Mouse (Mus musculus) ES-E14 (cell line): Measurements from ENCODE around the gene Clmn. TPM values are rescaled to one million over a fixed set of nuclear protein-coding genes. Genes with fewer than 3 reads are reported as not detected.

Source experiments
- DNase-seq: peaks from one replicate; pipeline ENCODE4 v3.0.0-alpha.2; 2013; ENCODE audit warnings: low read depth, low spot score
- H3K27ac ChIP-seq: 2 replicates; pipeline ENCODE4 v1.5.1; 2012; ENCODE audit warnings: low read depth, mild to moderate bottlenecking, low read length, moderate library complexity, mixed read lengths; ENCODE audit not compliant: poor library complexity, insufficient read depth, severe bottlenecking
- H3K36me3 ChIP-seq: 2 replicates; pipeline ENCODE4 v1.6.1; 2012; ENCODE audit warnings: mild to moderate bottlenecking, low read length, moderate library complexity, mixed read lengths; ENCODE audit not compliant: control insufficient read depth, poor library complexity, insufficient read depth, severe bottlenecking
- H3K4me1 ChIP-seq, 2 experiments: fragments of 150-350 bp in 1 of 2; sonication (generic) in 1 of 2; 2 replicates each; pipeline ENCODE4 v1.6.1; 2012; ENCODE audit warnings: low read length in 2 of 2, mild to moderate bottlenecking in 1 of 2, mixed read lengths in 1 of 2; ENCODE audit not compliant: control insufficient read depth in 2 of 2, insufficient read depth in 2 of 2, poor library complexity in 1 of 2
- H3K4me3 ChIP-seq, 2 experiments: fragments of 150-350 bp in 1 of 2; sonication (generic) in 1 of 2; 2 replicates each; pipeline ENCODE4 v1.5.1; 2012; ENCODE audit warnings: low read length in 2 of 2, low read depth in 1 of 2, mild to moderate bottlenecking in 1 of 2, mixed read lengths in 1 of 2; ENCODE audit not compliant: insufficient read depth in 1 of 2, poor library complexity in 1 of 2, severe bottlenecking in 1 of 2
- H3K9ac ChIP-seq: 2 replicates; pipeline ENCODE4 v1.6.1; 2012; ENCODE audit warnings: low read depth, mild to moderate bottlenecking, low read length, mixed read lengths; ENCODE audit not compliant: poor library complexity, insufficient read depth, severe bottlenecking
- H3K9me3 ChIP-seq: fragments of 150-350 bp; sonication (generic); 2 replicates; pipeline ENCODE4 v1.6.1; 2012; ENCODE audit warnings: low read depth, mild to moderate bottlenecking, low read length; ENCODE audit not compliant: control insufficient read depth, insufficient read depth
- CHD2 ChIP-seq: IDR thresholded peaks from 2 replicates; pipeline ENCODE4 v1.6.1; 2014; ENCODE audit warnings: mild to moderate bottlenecking, low read depth, low read length, inconsistent platforms
- HCFC1 ChIP-seq: IDR thresholded peaks from 2 replicates; pipeline ENCODE4 v1.6.1; 2012; ENCODE audit warnings: low read length, inconsistent platforms, borderline replicate concordance; ENCODE audit not compliant: insufficient read depth
- MAFK ChIP-seq: IDR thresholded peaks from 2 replicates; pipeline ENCODE4 v1.6.1; 2014; ENCODE audit warnings: mild to moderate bottlenecking, low read depth, low read length, inconsistent platforms; ENCODE audit not compliant: insufficient read depth
- ZC3H11A ChIP-seq: IDR thresholded peaks from 2 replicates; pipeline ENCODE4 v1.6.1; 2012; ENCODE audit warnings: low read depth, mild to moderate bottlenecking, inconsistent platforms, low read length, borderline replicate concordance
- ZNF384 ChIP-seq: IDR thresholded peaks from 2 replicates; pipeline ENCODE4 v1.6.1; 2012; ENCODE audit warnings: low read depth, low read length, inconsistent platforms
- in situ Hi-C, 2 experiments: fragments of 600-800 bp; cut with MboI; formaldehyde crosslinking; loops; one replicate each; pipeline ENCODE4 v1.15.1; 2025; ENCODE audit warnings: low sequenced_read_pairs in 2 of 2, inconsistent platforms in 1 of 2; ENCODE audit not compliant: unreplicated experiment in 2 of 2
- total RNA-seq: library from RNA; depleted of rRNA; stranded (reverse); fragments of 300-350 nt; gene quantifications from 2 replicates; pipeline ENCODE4 v1.2.3, GENCODE M21; 2012

Gene Clmn
- total RNA-seq, 1 experiment, result 3.1 TPM

DNA sequence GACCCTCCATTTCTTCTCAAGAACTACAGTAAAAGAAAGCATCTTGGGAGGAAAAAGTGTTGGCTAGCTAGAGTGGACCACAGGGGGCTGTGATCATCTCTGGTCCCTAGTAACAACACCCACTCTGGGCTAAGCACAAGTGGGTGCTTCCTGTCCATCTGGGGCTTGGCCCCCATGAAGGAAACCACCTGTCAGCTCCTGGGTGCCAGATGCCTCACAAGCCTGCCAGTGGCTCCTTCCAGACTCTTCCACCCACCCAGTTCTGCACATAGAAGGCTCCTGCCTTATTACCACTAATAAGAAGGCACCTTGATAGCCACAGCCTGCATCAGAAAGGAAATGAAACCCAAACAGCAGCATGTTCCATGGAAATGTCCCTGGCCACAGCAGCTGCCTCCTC, 26.4 kb downstream of the Clmn start:
- Histone ChIP-seq H3K4me3 (no peak overlapping the region), H3K4me1 (peaks cover 0 to 6% of the 10 kb centered on the region in 2 experiments; a peak in 1 of 4 replicates), H3K9me3 (no peaks in the 10 kb centered on the region), H3K36me3 (no peaks in the 10 kb centered on the region), H3K27ac (no peak overlapping the region), H3K9ac (no peak overlapping the region)
- TF ChIP-seq ZNF384 (no peak), MAFK (no peak), HCFC1 (no peak), CHD2 (no peak), ZC3H11A (no peak)
- in situ Hi-C loops, result no loop called here
- DNase-seq, result no peak

- in situ Hi-C loops, result no loop called here
- no peak overlapping the region for H3K4me3 ChIP-seq
- H3K9me3 ChIP-seq, result no peaks in the 10 kb centered on the region
- H3K4me1 ChIP-seq, result peaks cover 0 to 6% of the 10 kb centered on the region in 2 experiments; a peak in 1 of 4 replicates
- TF ChIP-seq HCFC1 (no peak), CHD2 (no peak)
- H3K36me3 ChIP-seq, result no peaks in the 10 kb centered on the region
- DNase-seq, result no peak
- H3K27ac ChIP-seq, result no peak overlapping the region
- no peak overlapping the region for H3K9ac ChIP-seq
Observed at GRCm38 (mm10) chr12:104837957-104838401, 26.9 kb downstream of the Clmn start.

DNA sequence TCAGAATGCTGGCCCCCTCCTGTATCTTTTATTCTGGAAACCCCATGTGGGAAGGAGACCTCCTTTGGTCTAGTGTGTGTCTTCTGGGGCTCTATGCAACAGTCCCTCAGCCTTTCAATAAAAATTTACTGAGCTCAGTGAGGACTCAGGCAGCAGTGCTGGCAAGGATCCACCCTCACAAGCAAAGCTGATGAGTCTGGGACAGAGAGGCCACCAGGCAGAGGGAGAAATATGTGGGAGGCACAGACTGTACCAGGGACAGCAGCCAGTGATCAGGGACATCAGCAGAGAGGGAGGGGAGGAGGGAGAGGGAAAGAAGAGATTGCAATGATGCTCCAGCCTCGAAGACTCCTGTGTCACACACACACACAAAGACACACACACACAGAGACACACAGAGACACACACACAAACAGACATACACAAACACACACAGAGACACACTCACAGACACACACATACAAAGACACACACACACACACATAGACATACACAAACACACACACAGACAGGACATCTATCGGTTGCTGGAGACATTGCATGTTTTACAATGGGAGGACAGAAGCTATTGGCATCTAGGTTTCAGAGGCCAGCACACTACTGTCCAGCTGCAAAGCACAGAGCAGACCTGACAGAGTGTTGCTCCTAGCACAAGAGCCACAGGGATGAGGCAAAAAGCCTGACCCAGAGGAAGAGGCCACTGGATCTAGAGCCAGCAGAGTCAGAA, 27.6 kb downstream of the Clmn start:
- H3K27ac ChIP-seq, result no peak overlapping the region
- H3K9ac ChIP-seq, result no peak overlapping the region
- in situ Hi-C loops, result no loop called here
- no peak for DNase-seq
- H3K9me3 ChIP-seq, result no peaks in the 10 kb centered on the region
- H3K4me3 ChIP-seq, result no peak overlapping the region
- no peaks in the 10 kb centered on the region for H3K36me3 ChIP-seq
- TF ChIP-seq CHD2, result no peak
- no peak for TF ChIP-seq ZNF384
- no peak for TF ChIP-seq MAFK
- TF ChIP-seq HCFC1, result no peak
- no peak for TF ChIP-seq ZC3H11A
- H3K4me1 ChIP-seq, result peaks cover 0 to 6% of the 10 kb centered on the region in 2 experiments; a peak in 1 of 4 replicates

- Histone ChIP-seq H3K9me3 (no peaks in the 10 kb centered on the region), H3K27ac (no peak overlapping the region), H3K36me3 (no peaks in the 10 kb centered on the region), H3K9ac (no peak overlapping the region), H3K4me3 (no peak overlapping the region), H3K4me1 (peaks cover 0 to 6% of the 10 kb centered on the region in 2 experiments; a peak in 1 of 4 replicates)
- in situ Hi-C loops, result no loop called here
- TF ChIP-seq ZNF384 (no peak), ZC3H11A (no peak), CHD2 (no peak), MAFK (no peak), HCFC1 (no peak)
- DNase-seq, result no peak
Observed at GRCm38 (mm10) chr12:104836230-104836629, 28.6 kb downstream of the Clmn start.
